Mouse (Mus musculus): ENCODE results near the gene Stk4. TPM values are rescaled to one million over a fixed set of nuclear protein-coding genes. Genes with fewer than 3 reads are reported as not detected.
A peak's percentile ranks its signal among the peaks of the same experiment; 100 is the strongest.

Gene Stk4
- total RNA-seq, 2 experiments from 2014 or later: 14.8 to 18.5 TPM

GRCm38 (mm10) chr2:164076874-164077425, 6.8 kb downstream of the Stk4 start:
- intact Hi-C loops (cut with DNase I): no loop called here
- DNase-seq (ENCODE audit: low spot score): no peak

DNA sequence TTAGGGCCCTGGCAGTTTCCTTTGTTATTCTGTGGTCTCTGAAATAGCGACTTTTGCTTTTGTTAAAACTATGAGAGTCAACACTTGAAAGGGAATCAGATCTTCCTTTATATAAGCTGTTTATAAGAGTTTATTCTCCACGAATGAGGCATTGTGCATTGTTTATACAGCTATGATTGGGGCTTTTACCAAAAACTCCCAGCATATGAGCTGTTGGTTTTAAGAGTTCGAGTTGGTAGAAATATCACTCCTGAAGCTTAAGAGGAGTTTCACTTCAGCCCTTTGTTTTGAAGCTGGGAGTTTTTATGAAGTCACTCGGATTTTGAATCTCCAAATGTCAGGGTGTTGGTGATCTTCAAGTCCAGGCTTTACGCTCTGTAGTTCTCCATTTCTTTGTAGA, 7.8 kb downstream of the Stk4 start:
- intact Hi-C loops (cut with DNase I): no loop called here
- DNase-seq (ENCODE audit: low spot score): no peak

DNA sequence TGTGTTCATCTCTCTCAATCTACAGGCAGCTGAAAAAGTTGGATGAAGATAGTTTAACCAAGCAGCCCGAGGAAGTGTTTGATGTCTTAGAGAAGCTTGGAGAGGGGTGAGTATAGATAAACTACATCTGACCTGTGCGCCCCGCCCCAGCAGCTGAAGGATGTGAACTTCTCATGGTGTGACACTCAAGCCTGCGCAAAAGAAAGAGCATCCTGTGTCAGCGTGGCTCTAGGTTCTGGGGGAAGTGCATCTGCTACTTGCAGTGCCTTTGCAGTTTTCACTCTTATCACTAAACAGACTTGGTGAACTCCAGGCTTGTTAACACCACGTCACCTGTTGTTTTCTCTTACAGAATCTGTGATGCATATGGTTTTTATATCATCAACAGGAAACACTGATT, 9.4 kb downstream of the Stk4 start:
- intact Hi-C loops (cut with DNase I): no loop called here
- DNase-seq (ENCODE audit: low spot score): no peak

- intact Hi-C loops (cut with DNase I): no loop called here
- no peak for DNase-seq (ENCODE audit: low spot score)
Measured at GRCm38 (mm10) chr2:164081577-164081976, 11.5 kb downstream of the Stk4 start.

DNA sequence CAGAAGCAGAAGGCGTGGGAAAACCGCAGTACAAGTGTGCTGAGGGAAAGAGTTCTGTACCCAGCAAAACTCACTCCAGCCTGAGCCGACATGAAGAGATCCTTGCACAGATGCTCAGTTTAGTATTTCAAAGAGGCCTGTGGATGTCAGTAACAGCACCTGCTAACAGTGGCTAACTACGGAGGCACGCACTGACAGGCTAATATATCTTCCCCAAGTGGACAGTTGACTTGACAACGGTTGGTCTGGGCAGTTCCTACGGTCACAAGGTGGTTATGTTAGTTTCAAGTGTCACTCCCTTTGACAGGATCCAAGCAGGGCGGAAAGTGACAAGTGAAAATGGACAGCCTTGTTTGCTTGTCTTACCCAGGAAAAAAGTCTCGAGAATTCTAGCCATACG, 12.1 kb downstream of the Stk4 start:
- intact Hi-C loops (cut with DNase I): no loop called here
- no peak for DNase-seq (ENCODE audit: low spot score)

DNA sequence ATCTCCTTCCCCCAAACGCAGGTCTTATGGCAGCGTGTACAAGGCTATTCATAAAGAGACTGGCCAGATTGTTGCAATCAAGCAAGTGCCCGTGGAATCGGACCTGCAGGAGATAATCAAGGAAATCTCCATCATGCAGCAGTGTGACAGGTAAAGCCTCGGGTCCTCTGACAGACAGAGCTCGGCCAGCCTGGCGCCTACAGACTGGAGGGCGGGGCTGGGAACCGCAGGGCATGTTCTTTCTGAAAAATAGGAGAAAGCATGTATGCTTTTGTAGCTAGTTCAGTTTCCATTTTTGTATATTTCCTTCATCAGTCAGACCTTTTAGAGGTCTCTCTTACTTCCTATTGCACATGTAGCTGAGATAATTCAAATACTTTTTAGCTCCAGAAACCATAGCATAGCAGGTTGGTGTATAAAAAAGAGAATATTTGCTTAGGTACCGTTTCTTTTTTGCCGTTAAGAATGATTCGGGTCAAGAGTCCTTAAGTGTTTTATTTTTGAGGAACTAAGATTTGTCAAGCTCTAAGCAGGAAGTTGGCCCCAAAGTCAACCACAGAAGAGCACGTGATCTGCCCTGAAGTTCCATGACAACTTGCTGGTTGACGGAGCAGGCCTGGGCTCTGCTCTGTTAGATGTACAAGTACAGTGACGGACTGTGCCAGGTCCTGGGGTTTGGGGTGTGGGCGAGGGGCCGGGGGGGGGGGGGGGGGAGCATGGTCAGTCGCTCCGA, 13.7 kb downstream of the Stk4 start:
- intact Hi-C loops (cut with DNase I): no loop called here
- DNase-seq (ENCODE audit: low spot score): no peak

DNA sequence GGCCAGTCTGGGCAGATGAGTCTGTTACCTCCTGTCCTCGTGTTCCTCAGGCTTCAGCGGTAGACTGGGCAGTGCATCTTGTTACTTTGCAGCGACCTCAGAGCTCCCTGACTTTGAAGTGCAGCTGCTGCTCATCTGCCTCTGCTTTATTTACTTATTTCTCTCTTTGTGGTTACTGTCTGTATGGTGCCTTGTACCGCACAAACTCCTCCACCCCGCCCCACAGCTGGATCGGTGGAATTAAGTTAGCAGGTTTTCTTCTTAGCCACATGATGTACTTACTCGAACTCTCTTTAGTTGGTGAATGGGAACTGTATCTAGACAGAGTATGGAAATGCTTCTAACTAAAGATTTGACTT, 14.2 kb downstream of the Stk4 start:
- intact Hi-C loops (cut with DNase I): no loop called here
- DNase-seq (ENCODE audit: low spot score): no peak

DNA sequence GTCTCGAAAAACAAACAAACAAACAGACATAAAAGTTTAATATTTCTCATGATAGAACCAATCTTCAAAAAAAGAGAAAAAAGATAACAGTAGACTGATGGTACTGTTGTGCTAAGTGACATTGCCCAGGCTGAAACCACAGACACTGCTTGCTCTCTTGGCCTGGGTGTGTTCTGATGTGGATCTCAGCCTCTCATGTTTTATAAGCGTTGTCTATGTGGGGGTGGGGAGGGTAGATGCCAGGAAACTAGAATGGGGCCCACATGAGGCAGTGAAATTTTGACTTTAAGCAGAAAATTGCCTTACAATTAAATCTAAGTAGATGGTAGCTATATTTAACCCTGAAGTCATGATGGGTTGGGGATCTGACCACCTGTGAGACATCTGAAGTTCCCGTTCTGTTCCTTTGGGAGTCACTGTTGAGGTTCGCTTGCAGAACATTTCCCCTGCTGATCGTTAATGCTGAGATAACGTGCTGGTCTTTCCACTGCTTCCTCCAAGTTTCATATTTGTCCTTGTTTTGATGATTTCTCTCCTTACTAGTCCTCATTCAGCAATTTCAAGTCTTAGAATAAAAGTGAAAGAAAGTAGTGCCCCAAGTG, 17.4 kb downstream of the Stk4 start:
- DNase-seq (ENCODE audit: low spot score): no peak
- intact Hi-C loops (cut with DNase I): no loop called here

DNA sequence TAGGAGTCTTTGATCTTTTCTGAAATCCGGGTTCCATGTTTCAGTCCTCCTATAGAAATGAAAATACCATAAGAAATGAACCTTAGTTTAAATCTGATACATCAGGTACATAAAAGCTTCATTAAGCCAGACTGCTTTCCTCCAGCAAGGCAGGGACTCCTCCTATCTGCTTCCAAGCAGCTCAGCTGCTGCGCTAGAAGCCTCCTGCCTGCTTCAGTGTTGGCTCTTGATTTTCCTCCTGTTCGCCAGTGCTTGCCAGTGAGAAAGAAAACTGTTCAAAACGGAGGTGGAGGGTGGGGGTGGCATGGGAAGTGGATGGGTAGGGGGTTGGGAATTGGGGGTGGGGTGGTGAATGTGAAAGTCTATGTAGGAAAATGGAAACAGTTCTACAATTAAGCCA, 19.4 kb downstream of the Stk4 start:
- DNase-seq (ENCODE audit: low spot score): no peak
- intact Hi-C loops (cut with DNase I): no loop called here

- intact Hi-C loops (cut with DNase I): no loop called here
- no peak for DNase-seq (ENCODE audit: low spot score)
Measured at GRCm38 (mm10) chr2:164094152-164094551, 24.0 kb downstream of the Stk4 start.

DNA sequence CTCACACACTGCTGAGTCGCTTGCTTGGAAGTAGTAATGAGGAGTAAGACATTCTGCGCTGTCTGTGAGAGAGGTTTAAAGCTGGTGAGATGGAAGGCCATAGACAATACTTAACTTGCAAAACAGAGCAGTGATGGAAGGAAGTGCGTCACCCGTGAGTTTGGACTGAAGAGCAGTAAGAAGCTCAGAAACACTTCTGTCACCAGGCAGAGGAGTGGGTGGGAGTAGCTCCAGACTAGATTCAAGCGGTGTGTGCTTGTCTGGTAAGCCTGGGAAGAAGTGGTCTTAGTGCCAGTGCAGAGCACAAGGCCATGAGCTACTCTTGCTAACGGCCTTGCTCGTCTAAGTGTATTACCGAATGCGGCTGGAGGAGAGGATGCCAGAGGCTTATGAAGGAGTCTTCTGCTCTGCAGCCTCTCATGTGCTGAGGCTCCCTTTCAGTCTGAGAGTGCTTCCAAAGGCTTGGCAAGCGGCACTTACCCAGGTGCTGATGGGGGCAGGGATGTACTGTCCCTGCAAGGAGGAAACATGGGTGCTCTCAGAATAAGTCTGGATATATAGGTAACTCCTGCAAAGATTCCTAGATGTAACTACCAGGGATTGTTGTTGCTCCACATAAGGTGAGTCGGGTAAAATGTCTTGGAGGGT, 28.6 kb downstream of the Stk4 start:
- no peak for DNase-seq (ENCODE audit: low spot score)
- intact Hi-C loops (cut with DNase I): no loop called here

GRCm38 (mm10) chr2:164101936-164102335, 31.8 kb downstream of the Stk4 start:
- no peak for DNase-seq (ENCODE audit: low spot score)
- intact Hi-C loops (cut with DNase I): loop anchor here (2.0 to 10.0 kb wide), 3 partner anchors 79 to 423 kb away; partner anchors contain the start of gene Slpi

DNA sequence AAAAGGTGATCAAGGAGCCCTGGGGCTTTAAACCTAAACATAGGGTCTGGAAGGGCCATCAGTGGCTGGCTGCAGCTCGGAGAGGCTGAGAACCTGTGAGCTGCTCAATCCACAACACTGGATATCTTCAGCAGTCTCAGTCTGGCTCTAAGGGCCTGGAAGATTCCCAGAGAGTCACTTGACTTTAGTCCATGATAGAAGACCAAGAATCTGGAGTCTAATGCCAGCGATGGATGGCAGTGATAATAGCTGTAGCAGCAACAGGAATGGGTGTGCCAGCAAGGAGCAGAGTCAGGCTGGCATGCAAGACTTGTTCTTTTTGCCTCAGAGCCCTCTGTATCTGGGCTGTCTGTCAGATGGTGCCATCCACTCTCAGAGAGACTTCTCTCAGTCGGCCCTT, 32.2 kb downstream of the Stk4 start:
- intact Hi-C loops (cut with DNase I): loop anchor here (2.0 to 10.0 kb wide), 3 partner anchors 78 to 422 kb away; partner anchors contain the start of gene Slpi
- DNase-seq (ENCODE audit: low spot score): no peak

GRCm38 (mm10) chr2:164103501-164103900, 33.4 kb downstream of the Stk4 start:
- intact Hi-C loops (cut with DNase I): loop anchor here (1.0 to 10.0 kb wide), 4 partner anchors 77 to 421 kb away; partner anchors contain the start of gene Slpi

DNA sequence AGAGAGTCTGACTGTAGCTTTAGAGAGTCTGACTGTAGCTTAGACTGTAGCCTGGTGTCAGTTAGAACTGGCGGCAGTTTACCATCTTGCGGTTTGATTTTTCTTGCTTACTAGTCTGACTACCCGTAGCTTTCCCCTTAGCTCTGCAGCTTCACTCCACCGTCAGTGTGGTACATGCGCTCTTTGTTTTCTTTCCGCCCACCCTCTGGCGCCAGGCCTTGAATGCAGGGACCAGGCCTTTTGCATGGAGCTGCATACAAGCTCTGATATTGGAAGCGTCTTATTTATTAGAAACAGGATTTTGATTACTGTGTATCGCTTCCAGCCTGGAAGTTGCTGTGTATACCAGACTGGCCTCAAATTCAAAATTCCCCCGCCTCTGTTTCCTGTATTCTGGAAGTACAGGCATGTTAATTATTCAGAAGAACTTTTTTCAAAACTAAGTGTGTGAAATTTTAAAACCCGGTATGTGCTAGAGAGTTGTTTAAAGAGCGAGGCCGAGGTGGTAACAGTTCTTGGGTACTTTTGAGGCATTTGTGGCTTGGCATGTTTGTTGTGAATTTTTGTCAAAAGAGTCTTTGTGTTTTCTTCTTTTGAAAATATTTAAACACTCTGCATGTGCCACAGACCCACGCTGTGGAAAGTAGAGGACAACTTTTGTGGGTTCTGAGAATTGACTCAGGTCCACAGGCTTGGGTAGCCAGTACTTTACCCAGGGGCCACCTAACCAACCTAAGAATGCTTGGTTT, 36.3 kb downstream of the Stk4 start:
- no peak for DNase-seq (ENCODE audit: low spot score)
- intact Hi-C loops (cut with DNase I): loop anchor here (5.0 to 10.0 kb wide), 2 partner anchors 241 to 418 kb away; no protein-coding TSS in a partner anchor

More at GRCm38 (mm10) chr2:164103501-164103900, 33.4 kb downstream of the Stk4 start:
- DNase-seq (ENCODE audit: low spot score): peak; percentile 13

- DNase-seq (ENCODE audit: low spot score): no peak
- intact Hi-C loops (cut with DNase I): loop anchor here (5.0 to 10.0 kb wide), 2 partner anchors 240 to 418 kb away; no protein-coding TSS in a partner anchor
Measured at GRCm38 (mm10) chr2:164107125-164107874, 37.2 kb downstream of the Stk4 start.

- no peak for DNase-seq (ENCODE audit: low spot score)
- intact Hi-C loops (cut with DNase I): loop anchor here (5.0 to 10.0 kb wide), 2 partner anchors 239 to 416 kb away; no protein-coding TSS in a partner anchor
Measured at GRCm38 (mm10) chr2:164108501-164108900, 38.4 kb downstream of the Stk4 start.

GRCm38 (mm10) chr2:164111546-164111945, 41.4 kb downstream of the Stk4 start:
- intact Hi-C loops (cut with DNase I): no loop called here
- DNase-seq (ENCODE audit: low spot score): no peak

DNA sequence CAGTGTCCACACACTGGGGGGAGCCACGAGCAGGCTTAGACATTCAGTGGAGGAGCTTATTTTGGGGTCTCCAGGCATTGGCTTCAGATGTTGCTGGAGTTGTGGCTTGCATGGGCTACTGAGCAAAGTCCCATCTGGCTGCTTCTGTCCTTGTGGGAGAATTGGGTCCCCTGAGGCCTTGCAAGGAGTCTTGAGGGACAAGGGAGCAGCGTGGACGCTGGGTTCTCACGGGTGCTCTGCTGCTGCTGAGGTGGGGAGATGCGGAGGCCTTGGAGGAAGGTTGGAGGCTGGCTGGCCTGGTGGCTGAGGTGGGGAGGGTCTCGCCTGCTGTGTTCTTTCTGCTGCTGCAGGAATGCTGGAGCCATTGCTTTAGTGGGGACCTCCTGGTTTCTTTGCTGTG, 43.9 kb downstream of the Stk4 start:
- intact Hi-C loops (cut with DNase I): no loop called here
- no peak for DNase-seq (ENCODE audit: low spot score)
